Mouse (Mus musculus): ENCODE results near the gene Fyn. TPM values are rescaled to one million over a fixed set of nuclear protein-coding genes. Genes with fewer than 3 reads are reported as not detected.

The Fyn gene
- polyA plus RNA-seq, 1 experiment: 107 TPM

DNA sequence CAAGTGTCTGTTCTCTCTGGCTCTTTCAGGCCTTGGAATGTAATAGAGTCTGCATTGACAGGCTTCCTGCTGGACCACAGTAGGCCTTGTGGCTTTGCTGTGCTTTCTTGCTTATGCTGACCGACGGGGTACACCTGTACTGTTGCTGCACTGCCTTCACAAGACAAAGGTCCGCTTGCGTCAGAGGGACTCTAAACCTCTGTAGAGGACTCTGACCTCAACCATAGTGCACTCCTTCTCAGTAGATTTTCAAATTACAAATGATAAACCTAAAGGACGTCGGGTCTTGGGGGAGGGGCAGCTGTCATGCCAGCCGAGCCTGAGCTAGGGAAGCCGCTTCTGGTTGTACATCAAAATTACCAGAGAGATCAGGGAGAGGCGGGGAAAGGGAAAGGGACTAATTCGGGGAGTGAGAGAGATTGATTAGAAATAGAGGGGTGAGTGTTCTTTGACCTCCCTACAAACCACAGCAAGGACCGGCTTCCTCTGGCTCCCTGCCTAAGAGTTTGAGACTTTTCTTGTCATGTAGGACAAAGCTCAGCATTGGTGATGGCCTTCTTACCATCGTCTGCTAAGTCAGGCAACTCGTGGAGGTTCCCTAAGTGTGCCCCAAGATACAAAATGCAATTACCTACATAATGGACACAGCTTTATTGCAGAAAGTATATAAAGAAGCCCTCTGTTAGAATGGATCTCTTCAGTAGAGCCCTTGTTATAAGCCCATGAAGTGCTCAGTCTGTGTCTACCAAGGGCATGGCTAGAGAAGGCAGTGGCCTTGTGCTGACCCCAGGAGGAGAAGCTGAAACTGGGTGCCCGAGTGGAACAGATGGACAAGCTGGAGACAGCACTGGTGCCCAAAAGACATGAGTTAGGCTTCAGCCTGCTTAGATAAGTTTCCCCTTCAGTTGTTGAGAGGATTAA is 64.3 kb downstream of the Fyn start:
- Histone ChIP-seq H3K27ac (ENCODE audit: insufficient read depth, low read length) (no peak overlapping the region), H3K4me1 (ENCODE audit: control insufficient read depth, insufficient read depth, low read length) (peaks cover 4% of the 10 kb centered on the region; the same call in 1 of the 2 replicates), H3K4me3 (ENCODE audit: insufficient read depth, low read length) (no peak overlapping the region)
- TF ChIP-seq POLR2A (IDR thresholded peaks at IDR 0.05; ENCODE audit: extremely low read depth, insufficient read depth, low read length): no peak
- TF ChIP-seq CTCF (IDR thresholded peaks at IDR 0.05; ENCODE audit: extremely low read depth, insufficient read depth, low read length): no peak

DNA sequence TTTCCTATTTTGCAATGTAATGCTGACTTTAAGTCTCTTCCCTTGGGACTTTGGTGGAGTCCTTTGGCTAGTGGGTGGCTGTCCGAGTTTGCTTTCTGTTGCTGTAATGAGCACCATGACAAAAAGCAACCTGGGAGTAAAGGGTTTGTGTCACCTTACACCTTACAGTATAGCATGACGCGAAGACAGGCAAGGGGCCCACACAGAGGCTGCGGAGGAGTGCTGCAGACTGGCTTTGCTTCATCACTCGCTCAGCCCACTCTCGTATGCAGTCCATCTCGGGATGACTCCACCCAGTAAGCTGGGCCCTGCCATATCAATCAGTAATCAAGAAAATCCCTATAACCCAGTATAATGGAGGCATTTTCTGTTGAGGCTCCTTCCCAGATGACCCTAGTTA is 65.2 kb downstream of the Fyn start:
- TF ChIP-seq CTCF (IDR thresholded peaks at IDR 0.05; ENCODE audit: extremely low read depth, insufficient read depth, low read length) (no peak), POLR2A (IDR thresholded peaks at IDR 0.05; ENCODE audit: extremely low read depth, insufficient read depth, low read length) (no peak)

DNA sequence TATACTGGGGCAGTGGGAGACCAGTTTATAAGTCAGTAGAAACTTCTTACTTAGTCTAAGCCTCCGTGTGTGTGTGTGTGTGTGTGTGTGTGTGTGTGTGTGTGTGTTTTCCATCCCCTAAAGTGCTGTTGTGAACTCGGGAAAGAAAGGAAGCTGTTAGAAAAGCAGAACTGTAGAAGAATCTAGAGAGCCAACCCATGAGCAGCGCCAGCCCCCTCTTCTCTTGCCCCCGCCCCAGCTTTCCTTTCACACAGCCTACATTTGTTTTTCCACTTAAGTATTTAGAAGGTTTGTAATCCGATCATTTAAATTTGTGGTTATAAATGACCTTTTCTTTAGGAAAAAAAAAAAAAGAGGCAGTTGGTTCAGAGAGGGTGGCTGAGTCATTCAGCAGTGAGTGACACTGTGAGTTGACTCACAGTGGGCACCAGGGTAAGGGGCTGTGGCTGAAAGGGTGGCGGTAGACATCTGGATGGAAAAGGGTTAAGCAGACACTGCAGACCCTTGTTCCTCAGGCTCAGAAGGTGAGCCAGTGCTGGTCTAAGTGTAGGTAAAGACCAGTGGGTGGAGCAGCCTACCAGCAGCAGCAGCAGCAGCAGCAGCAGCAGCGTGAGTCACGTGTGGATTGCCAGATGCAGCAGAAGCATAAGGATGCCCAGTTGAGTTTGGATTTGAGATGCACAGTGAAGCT is 66.2 kb downstream of the Fyn start:
- no peak for TF ChIP-seq CTCF (IDR thresholded peaks at IDR 0.05; ENCODE audit: extremely low read depth, insufficient read depth, low read length)
- no peak for TF ChIP-seq POLR2A (IDR thresholded peaks at IDR 0.05; ENCODE audit: extremely low read depth, insufficient read depth, low read length)
- Histone ChIP-seq H3K4me1 (ENCODE audit: control insufficient read depth, insufficient read depth, low read length) (peaks cover 4% of the 10 kb centered on the region), H3K27ac (ENCODE audit: insufficient read depth, low read length) (no peak overlapping the region), H3K4me3 (ENCODE audit: insufficient read depth, low read length) (no peak overlapping the region)

More for the DNA sequence above, 65.2 kb downstream of the Fyn start:
- no peak overlapping the region for H3K4me3 ChIP-seq (ENCODE audit: insufficient read depth, low read length)
- H3K27ac ChIP-seq (ENCODE audit: insufficient read depth, low read length): no peak overlapping the region
- H3K4me1 ChIP-seq (ENCODE audit: control insufficient read depth, insufficient read depth, low read length): peaks cover 4% of the 10 kb centered on the region; the same call in 1 of the 2 replicates

DNA sequence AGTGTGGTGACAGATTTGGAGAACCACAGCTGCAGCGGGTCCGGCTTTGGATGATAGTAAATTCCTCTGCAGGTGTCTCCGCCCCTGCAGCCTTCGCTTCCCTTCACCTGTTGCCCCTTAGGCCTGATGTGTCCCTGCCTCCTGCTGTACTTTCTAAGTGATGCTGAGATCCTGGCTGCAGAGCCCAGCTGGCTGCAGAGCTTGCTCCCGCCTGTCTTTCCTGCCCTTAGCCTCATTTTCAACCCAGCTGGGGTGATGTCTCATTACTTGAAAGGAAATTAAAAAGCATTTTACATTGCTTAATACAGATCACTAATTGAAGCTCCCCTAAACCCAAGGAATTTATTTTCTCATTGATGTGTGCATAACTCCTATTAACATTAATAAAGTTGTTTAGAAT is 70.2 kb downstream of the Fyn start:
- H3K4me3 ChIP-seq (ENCODE audit: insufficient read depth, low read length): no peak overlapping the region
- H3K27ac ChIP-seq (ENCODE audit: insufficient read depth, low read length): no peak overlapping the region
- TF ChIP-seq CTCF (IDR thresholded peaks at IDR 0.05; ENCODE audit: extremely low read depth, insufficient read depth, low read length): no peak
- peaks cover 4% of the 10 kb centered on the region for H3K4me1 ChIP-seq (ENCODE audit: control insufficient read depth, insufficient read depth, low read length)

DNA sequence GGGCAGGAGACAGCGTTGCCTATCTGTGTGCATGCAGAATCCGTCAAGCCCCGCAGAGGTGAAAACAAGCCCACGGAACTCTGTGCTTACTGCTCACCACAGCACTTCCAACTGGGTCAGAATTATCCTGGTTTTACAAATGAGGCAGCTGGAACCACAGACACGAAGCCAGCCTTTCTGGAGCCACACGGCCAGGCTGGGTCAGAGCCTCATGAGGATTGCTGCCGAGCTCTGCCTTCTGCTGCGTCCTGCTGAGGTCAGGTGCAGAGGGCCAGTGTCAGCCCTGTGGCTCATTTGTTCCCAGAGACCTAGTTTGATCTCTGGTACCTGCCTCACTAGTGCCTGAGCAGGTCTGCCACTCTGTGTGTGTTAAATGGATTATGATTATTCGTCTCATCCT is 71.9 kb downstream of the Fyn start:
- H3K4me3 ChIP-seq (ENCODE audit: insufficient read depth, low read length): no peak overlapping the region
- no peak overlapping the region for H3K27ac ChIP-seq (ENCODE audit: insufficient read depth, low read length)
- TF ChIP-seq POLR2A (IDR thresholded peaks at IDR 0.05; ENCODE audit: extremely low read depth, insufficient read depth, low read length): no peak
- no peak for TF ChIP-seq CTCF (IDR thresholded peaks at IDR 0.05; ENCODE audit: extremely low read depth, insufficient read depth, low read length)
- no peaks in the 10 kb centered on the region; the same call in none of the 2 replicates for H3K4me1 ChIP-seq (ENCODE audit: control insufficient read depth, insufficient read depth, low read length)

DNA sequence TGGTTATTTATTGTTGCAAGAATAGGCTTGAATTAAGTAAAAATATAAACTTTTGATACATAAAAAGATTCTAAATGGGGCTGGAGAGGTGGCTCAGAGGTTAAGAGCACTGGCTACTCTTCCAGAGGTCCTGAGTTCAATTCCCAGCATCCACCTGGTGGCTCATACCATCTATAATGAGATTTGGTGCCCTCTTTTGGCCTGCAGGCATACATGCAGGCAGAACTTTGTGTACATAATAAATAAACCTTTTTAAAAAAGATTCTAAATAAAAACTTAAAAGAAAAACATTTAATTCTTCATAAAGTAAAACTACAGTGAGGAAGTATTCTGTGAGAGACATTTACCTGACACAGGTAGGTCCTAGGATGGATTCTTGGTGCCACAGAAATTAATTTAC is 73.0 kb downstream of the Fyn start:
- Histone ChIP-seq H3K4me3 (ENCODE audit: insufficient read depth, low read length) (no peak overlapping the region), H3K27ac (ENCODE audit: insufficient read depth, low read length) (no peak overlapping the region), H3K4me1 (ENCODE audit: control insufficient read depth, insufficient read depth, low read length) (no peaks in the 10 kb centered on the region; the same call in none of the 2 replicates)
- TF ChIP-seq CTCF (IDR thresholded peaks at IDR 0.05; ENCODE audit: extremely low read depth, insufficient read depth, low read length) (no peak), POLR2A (IDR thresholded peaks at IDR 0.05; ENCODE audit: extremely low read depth, insufficient read depth, low read length) (no peak)

DNA sequence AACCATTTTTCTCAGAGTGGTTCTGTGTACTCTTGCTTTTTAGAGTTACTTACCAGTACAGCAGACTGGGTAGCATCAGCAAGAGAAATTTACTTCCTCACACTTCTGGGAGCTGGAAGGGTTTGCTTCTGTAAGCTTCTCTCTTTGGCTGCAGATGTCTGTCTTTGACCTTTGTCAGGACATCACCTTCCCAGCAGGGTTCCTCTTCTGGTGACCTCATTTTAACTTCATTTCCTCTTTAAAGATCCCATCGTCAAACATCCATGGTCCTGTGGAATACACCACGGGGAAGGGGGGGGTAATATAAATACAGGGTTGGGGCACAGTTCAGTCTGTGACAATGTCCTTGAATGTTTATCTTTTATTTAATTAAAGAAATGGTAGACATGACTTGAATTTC is 74.5 kb downstream of the Fyn start:
- Histone ChIP-seq H3K27ac (ENCODE audit: insufficient read depth, low read length) (no peak overlapping the region), H3K4me1 (ENCODE audit: control insufficient read depth, insufficient read depth, low read length) (no peaks in the 10 kb centered on the region; the same call in none of the 2 replicates), H3K4me3 (ENCODE audit: insufficient read depth, low read length) (no peak overlapping the region)
- TF ChIP-seq CTCF (IDR thresholded peaks at IDR 0.05; ENCODE audit: extremely low read depth, insufficient read depth, low read length): no peak
- TF ChIP-seq POLR2A (IDR thresholded peaks at IDR 0.05; ENCODE audit: extremely low read depth, insufficient read depth, low read length): no peak

DNA sequence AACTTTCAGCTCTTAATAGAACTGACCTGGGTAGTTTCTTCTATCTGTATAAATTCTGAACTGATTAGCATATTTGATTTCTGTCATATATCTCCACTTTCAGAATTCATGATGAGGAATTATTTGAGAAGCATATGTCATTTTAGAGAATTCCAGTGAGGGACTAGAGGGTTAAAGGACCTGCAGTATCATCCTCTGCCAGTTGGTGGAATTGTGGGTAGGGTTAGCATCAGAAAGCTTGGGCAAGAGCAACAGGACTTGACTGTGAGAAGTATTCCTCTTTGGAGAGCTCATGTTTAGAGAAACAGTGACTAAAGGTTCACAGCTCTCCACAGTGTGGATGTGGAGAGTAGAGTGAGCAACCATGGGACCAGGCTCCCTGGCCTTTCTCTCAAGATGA is 75.3 kb downstream of the Fyn start:
- Histone ChIP-seq H3K4me3 (ENCODE audit: insufficient read depth, low read length) (no peak overlapping the region), H3K4me1 (ENCODE audit: control insufficient read depth, insufficient read depth, low read length) (no peaks in the 10 kb centered on the region; the same call in none of the 2 replicates), H3K27ac (ENCODE audit: insufficient read depth, low read length) (no peak overlapping the region)
- no peak for TF ChIP-seq POLR2A (IDR thresholded peaks at IDR 0.05; ENCODE audit: extremely low read depth, insufficient read depth, low read length)

DNA sequence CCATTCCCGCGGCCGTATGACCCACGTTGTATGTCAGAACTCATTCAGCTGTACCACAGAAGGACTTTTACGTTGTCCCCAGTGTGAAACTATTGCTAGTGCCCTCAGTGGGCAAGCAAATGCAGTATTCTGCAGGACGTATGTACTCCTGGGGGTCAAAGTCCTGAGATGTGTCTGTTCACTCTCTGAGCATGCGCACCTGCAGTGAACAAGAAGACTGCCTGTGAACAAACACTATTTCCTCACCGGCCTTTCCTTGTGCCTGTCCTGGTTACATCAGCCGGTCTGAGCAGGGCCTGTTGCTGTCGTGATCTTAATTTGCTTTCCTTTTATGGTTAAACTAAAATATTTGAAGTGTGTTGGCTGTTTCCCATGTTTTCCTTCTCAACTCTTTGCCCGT is 77.2 kb downstream of the Fyn start:
- TF ChIP-seq POLR2A (IDR thresholded peaks at IDR 0.05; ENCODE audit: extremely low read depth, insufficient read depth, low read length): no peak
- Histone ChIP-seq H3K4me3 (ENCODE audit: insufficient read depth, low read length) (no peak overlapping the region), H3K4me1 (ENCODE audit: control insufficient read depth, insufficient read depth, low read length) (peaks cover 3% of the 10 kb centered on the region), H3K27ac (ENCODE audit: insufficient read depth, low read length) (no peak overlapping the region)

DNA sequence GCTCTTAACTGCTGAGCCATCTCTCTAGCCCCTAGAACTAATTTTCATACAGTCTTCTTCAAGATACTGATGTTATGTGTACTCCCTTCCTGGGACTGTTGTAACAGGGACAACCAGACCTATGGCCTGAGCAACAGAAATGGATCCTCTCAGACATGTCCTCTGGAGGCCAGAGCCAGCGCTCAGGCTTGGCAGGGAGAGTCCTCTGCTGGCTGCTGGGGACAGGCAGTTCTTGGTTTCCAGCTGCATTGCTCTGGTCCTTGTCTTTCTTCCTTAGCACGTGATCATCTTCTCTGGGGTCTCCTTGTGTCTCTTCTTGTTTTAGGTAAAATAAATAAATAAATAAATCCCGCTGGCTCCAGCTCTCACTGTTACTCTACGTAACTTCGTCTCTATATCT is 78.1 kb downstream of the Fyn start:
- TF ChIP-seq CTCF (IDR thresholded peaks at IDR 0.05; ENCODE audit: extremely low read depth, insufficient read depth, low read length): no peak
- no peak for TF ChIP-seq POLR2A (IDR thresholded peaks at IDR 0.05; ENCODE audit: extremely low read depth, insufficient read depth, low read length)
- no peak overlapping the region for H3K27ac ChIP-seq (ENCODE audit: insufficient read depth, low read length)
- no peak overlapping the region for H3K4me3 ChIP-seq (ENCODE audit: insufficient read depth, low read length)
- H3K4me1 ChIP-seq (ENCODE audit: control insufficient read depth, insufficient read depth, low read length): peaks cover 3% of the 10 kb centered on the region

All from cortical plate, adult 2 months (tissue).